Mouse (Mus musculus) heart, adult 18-20 months (tissue): ENCODE data around the gene Dguok. TPM values are rescaled to one million over a fixed set of nuclear protein-coding genes. Genes with fewer than 3 reads are reported as not detected.

Source experiments
- DNase-seq, 2 experiments: peaks; one replicate each; pipeline ENCODE4 v3.0.0; 2021 to 2022; ENCODE audit warnings: mixed read lengths in 1 of 2
- total RNA-seq, 2 experiments: library from RNA; stranded (reverse); gene quantifications; 2 replicates each; pipeline ENCODE4 v1.2.3; 2021

The Dguok gene
- total RNA-seq, 2 experiments from 2014 or later, result 34.7 to 35.0 TPM

DNA sequence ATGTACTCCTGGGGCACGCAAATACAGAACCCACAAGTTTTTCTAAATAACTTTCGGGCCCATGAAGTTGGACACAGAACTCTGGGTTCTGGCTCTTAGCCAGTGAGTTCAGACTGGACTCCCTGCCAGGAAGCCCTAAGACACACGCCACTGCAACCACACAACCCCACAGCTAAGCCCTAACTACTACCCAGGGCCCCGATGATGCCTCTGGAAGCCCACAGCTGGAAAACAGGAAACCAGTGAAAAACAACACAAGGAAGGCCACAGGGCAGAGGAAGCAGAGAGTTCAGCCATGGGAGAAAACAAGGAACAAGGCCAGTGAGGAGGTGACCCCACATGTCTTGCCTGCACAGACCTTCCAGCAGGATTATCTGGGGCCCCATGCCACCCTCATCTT lies 73.2 kb downstream of the Dguok start:
- no peak for DNase-seq

DNA sequence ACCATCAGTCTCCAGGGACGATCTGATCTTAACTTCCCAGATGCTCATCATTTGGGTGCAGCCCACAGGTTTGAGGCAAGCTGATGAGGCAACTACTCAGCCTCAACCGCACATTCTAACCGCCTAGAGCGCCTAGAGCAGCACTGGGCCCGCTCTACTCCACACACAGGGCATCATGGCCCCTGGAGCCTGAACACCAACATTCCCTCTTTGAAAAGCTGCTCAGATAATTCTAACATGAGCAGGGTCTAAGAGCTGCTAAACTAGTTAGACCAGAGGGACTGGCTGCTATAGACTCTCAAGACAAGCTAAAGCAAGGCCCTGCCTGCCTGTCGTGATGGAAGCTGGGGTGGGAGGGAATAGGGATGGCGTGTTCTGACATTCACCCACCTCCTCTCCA lies 73.8 kb downstream of the Dguok start:
- no peak for DNase-seq

Other genes starting within 250 kb of the Dguok start
- 1 to 10 TPM; 2.3 to 3.8 TPM for gene Mthfd2, start 181.1 kb downstream of the Dguok start, total RNA-seq
- gene Mob1a, start 181.0 kb downstream of the Dguok start, total RNA-seq, result 10 to 100 TPM; 23.8 to 26.6 TPM
- gene Bola3, start 157.8 kb downstream of the Dguok start, total RNA-seq, result 100 to 1,000 TPM; 388 to 397 TPM
- gene Tet3, start 47.9 kb downstream of the Dguok start, total RNA-seq, result 10 to 100 TPM; 11.5 to 12.7 TPM
- gene Actg2, start 29.3 kb upstream of the Dguok start, total RNA-seq, result 1 to 10 TPM in 1 of 2 experiments, under 1 TPM in 1; 0.84 to 1.9 TPM
- 10 to 100 TPM; 10.2 to 13.8 TPM for gene Stambp, start 65.8 kb upstream of the Dguok start, total RNA-seq
- under 1 TPM in 1 of 2 experiments, not detected in 1; 0.18 TPM for gene Clec4f, start 149.2 kb upstream of the Dguok start, total RNA-seq
- 1 to 10 TPM in 1 of 2 experiments, under 1 TPM in 1; 0.98 to 1.0 TPM for gene Cd207, start 170.9 kb upstream of the Dguok start, total RNA-seq
- not detected for gene Vax2, start 204.3 kb upstream of the Dguok start, total RNA-seq
- gene Atp6v1b1, start 236.0 kb upstream of the Dguok start, total RNA-seq, result under 1 TPM in 1 of 2 experiments, not detected in 1; 0.77 TPM